Mouse (Mus musculus) ovary, postnatal 10 days (tissue): ENCODE measurements around the gene Gm4707.
"Not testable (repeated sequence)": the region's sequence is repeated elsewhere in the genome, so short reads cannot be mapped to it uniquely, and the experiment has no call there.

Experiments
- DNase-seq: peaks from one replicate; pipeline ENCODE4 v3.0.0; 2022; ENCODE audit warnings: low spot score

Gene Gm4707

GRCm38 (mm10) chr17:71459818-71460217, at the start of gene Gm4707:
TSS of gene Gm4707 (minus strand) at chr17:71459918.
- DNase-seq, result no peak

GRCm38 (mm10) chr17:71506832-71507231, 47.1 kb upstream of the Gm4707 start:
- DNase-seq, result no peak

- no peak for DNase-seq
These were observed 36.1 kb upstream of the Gm4707 start for GRCm38 (mm10) chr17:71495784-71496183.

DNA sequence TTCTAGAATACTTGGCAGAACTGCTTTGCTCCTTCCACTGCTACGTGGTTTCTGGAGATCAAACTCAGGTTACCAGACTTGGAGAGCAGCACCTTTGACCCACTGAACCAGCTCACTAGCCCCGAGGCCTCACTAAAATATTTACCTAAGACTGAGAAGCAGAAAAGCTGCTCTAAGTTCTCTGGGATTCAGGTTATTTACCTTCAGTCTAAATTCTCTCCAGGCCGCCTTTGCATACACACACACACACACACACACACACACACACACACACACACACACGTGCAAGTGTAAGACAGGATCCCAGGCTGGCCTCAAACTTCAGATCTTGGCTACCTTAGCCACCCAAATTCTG, 31.6 kb upstream of the Gm4707 start:
- DNase-seq, result no peak

DNA sequence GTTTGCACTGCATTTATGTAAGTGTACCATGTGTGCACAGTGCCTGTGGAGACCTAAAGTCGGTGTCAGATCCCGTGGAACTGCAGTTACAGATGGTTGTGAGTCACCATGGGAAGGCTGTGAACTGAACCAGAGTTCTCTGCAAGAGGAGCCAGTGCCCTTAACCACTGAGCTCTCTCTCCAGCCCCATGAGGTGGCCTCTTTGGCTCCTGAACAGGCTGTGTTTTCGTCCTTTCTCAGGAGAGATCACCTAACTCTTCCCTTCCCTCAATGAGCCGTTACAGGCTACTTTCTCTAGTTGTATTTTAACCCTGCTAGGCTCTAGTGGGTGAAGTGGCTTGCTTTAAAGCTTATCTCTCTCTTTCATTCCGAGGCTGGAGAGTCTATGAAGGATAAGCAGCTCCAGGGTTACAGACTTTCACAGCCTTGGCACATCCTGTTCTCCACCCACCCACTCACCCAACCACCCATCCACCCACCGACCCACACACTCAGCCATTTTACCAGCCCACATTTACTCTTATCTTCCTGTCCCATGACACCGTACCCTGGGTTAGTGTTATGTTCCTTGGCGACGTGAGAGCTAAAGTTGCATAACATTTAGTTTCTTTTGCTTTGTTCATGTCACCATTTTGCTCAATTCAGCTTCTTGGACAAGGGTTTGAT, 31.1 kb upstream of the Gm4707 start:
- DNase-seq, result no peak

GRCm38 (mm10) chr17:71489703-71490461, 30.2 kb upstream of the Gm4707 start:
- DNase-seq, result no peak

DNA sequence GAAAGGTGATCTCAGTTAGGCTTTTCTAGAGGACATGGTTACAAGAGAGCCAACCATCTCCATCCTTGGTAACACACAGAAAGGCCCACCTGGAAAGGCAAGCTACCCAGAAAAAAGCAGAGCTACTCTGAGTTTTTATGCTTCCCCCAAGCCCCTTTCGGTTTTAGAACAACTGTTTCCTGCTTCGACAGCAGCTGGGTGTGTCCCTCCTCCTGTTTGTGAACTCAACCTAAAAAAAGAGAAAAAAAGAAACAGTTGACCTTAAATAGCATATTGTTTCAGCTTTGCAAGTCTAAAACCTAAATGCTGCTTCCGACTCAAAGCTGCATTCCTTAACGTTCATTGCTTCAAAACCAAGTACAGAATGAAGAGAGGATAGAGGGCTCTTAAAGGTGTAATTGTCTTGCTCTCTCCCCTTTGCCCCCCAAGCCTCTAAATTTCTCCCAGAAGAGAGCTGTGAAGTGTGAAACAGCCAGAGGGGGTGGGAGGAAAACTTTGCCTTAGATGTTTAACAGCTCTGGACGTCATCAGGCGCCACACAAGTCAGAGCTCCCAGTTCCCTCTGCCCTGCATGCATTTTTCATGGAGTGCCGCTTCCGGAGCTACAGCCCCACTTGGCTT, 26.6 kb upstream of the Gm4707 start:
- DNase-seq, result no peak

- peak; percentile 21 for DNase-seq
These were observed 26.1 kb upstream of the Gm4707 start for GRCm38 (mm10) chr17:71485791-71486230.

DNA sequence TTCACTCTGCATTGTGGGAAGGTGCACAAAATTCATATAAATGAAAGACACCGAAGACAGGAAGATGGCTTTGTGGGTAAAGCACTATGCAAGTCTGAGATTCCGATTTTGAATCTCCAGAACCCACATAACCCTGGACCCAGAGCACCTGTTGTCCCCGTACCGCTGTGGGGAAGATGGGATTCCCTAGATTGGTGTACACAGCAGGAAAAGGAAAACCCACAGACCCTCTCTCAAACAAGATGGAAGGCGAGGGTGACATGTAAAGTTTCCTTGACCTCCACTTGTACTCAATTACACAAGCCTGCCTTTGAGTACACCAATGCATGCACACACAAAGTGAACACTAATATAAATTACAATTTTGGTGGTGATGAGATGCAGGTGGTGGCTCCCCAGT, 25.0 kb upstream of the Gm4707 start:
- DNase-seq, result no peak

DNA sequence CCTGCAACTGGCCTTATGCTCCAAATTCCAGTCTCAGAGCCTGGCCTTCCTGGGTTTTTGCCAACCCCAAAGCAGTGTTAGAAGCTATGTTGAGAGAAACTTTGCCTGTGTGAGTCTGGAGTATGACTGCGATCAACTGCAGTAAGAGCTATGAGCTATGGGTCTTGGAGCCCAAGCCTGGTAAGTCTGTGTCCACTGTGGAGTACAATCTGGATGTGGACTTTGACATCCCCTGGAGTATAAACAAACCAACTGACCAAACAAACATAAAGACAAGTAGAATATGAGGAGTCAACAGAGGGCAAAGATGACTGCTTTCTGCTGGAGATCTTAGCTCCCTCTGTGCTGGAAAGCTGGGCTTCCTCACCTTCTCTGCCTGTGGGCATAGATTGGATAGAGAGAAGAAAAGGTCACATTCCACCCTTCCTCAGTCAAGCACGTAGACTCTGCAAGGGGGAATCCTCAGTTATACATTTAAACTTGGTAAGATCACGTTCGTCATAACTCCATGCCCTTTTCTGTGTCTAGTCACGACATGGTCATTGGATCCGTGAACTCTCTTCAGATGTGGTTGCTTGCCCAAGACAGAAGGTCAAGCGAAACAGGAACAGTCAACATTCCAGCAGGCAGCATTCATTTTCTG, 23.8 kb upstream of the Gm4707 start:
- DNase-seq, result no peak

DNA sequence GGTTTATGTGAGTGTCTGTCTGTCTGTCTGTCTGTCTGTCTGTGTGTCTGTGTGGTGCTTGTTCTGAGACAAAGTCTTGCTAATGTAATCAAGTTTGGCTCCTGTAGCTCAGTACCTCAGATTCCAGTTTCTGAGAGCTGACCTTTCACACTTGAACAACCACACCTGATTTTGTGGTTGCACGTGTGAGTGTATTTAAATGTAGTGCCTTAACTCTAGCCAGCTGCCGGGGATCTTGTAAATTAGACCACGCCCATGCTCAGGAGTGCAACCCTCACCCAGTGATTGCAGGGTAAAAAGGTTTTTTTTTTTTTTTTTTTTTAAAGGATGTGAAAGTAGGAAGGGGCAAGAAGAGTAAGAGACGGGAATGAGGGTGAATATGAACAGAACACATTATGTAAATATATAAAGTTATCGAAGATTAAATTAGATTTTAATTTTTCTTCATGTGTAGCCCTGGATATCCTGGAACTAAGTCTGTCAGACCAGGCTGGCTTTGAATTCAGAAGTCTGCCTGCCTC, 19.7 kb upstream of the Gm4707 start:
- no peak for DNase-seq

DNA sequence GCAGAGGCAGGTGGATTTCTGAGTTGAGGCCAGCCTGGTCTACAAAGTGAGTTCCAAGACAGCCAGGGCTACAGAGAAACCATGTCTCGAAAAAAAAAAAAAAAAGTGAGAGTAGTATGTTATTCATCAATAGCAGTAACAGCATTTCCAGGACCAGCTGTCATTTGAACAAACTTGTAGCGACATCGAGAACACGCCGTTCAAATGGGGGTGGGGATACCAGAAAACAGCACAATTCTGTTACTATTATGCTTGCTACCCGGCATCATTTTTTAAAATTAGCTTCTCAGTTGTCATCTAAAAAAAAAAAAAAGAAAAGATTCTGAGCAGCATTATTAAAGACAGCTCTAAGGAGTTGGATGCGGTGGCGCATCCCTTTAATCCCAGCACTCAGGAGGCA, 17.8 kb upstream of the Gm4707 start:
- DNase-seq, result no peak

GRCm38 (mm10) chr17:71476346-71477020, 16.8 kb upstream of the Gm4707 start:
- DNase-seq, result no peak

DNA sequence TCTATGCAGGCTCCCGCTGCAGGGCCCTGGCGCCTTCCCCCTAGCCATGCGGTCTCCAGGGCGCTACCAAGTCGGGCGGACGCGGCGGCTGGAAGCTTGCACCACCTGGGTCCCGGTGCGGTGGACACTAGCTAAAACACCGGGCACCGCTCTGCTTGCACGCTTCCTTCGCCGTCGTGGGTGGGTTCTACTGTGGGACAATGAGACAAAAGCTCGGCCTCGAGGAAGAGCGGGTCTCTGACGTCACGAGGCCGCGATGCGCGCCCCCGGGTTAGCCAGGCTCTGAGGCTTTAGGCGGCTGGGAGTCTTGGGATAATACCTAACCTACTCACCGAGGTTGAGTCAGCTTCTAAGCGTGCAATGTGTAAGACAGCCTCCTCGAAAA, 16.0 kb upstream of the Gm4707 start:
- peak; percentile 49 for DNase-seq

DNA sequence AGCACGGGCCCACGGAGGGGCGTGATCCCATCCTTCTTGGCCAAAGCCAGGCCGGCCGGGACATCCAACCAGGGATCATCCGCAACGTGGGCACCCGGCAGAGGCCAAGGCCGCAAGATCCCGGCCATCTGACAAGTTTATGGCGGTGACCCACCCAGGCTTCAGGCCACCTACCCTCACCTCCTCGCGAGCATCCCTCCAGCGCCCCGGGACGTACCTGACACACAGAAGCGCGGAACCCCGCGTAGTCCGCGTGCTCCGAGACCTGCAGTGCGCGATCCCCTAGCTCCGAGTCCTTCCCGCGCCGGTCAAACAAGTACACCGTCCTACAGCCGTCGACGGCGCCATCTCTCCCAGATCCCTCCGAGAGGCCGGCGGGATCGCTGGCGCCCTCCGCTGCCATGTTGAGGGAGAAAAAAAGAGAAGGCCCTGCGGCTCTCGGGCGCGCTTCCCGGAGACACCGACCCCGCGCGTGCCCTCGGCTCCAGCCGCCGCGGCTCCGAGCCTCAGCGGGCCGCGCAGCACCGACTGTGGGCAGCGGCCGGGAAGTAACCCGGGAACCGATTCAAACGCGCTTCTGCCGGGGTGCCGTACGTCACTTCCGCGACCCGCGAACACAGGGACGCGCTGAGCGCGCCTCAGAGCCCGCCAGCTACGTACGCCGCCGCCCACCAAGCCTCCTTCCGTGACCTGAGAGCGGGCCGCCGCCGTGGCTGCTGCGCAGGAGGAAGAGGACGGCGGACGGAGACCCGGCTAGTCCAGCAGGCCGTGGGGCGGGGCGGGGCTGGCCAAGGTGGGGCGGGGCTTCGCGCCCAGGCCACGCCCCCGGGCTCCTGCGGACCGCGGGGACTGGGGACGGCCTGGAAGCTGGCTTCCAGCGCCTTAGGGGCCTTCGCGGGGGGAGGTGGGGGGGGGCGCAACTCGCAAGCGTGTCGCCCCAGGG, 15.3 kb upstream of the Gm4707 start, which contains the start of gene Smchd1:
Smchd1 (minus strand) TSS at position 582 of the 943 bp plus-strand sequence.
- peak; percentile 80 for DNase-seq

DNA sequence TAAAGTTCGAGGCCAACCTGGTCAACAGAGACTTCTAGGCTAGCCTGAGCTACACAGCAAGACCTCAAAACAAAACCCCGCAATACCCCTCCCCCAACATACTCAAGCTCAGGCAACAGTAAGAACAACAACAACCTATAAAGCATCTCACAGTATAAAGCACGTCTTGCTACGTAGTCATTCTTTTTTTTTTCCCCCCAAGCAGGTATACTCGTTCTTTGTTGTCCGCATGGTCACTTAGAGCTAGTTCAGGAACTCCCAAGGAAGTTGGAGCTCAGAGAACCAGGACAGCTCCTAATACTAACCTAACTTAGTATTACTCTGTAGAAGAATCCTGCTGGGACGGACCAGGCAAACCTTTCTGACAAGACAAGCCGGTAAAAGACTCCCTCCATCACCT, 14.4 kb upstream of the Gm4707 start:
- DNase-seq, result no peak

DNA sequence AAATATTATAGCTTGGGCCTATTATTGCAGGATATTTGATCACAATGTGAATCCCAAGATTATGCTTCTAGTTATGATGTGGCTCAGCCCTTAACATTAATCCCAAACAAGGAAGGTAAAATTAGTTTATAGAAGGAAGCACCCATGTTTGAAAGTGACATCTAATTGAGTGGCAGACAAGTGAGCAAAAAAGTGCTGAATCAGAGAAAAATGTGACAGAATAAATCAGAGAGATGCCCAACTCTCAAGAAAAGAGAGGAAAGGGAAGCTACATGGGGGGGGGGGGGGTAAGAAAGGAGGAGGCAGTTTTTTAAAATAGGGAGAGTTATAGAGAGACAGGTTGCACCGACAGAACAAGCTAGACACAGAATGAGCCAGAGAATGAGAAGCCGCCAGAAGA, 11.5 kb upstream of the Gm4707 start:
- DNase-seq, result no peak

DNA sequence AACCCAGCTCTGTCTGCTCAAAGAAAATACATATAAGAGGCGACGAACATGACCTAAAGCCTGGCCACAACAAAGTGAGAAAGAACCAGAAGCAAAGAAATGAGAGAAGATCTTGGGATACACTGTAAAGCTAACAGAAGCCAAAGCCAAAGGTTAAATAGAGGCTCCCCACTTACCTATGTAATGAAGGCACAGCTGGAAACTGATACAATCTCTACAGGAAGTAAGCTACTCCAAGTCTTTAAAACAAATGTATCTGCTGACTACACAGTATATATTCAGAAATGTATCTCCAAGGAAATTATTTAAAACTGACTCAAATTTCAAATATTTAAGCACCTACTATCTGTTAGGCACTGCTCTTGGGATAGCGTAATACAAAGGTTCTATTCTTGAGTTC, 594 bp upstream of the Gm4707 start:
- no peak for DNase-seq

GRCm38 (mm10) chr17:71457361-71457760, 2.4 kb downstream of the Gm4707 start:
- DNase-seq, result not testable (repeated sequence)

- DNase-seq, result no peak
These were observed 14.5 kb downstream of the Gm4707 start for GRCm38 (mm10) chr17:71445191-71445590.

GRCm38 (mm10) chr17:71444718-71445117, 15.0 kb downstream of the Gm4707 start:
- DNase-seq, result no peak
